Mouse (Mus musculus): ENCODE measurements at regions not wholly inside any gene's neighbourhood (a gene's known extent, or its start where the extent isn't known, plus 50 kb on each side); places are given as distances from the start of the nearest gene placed in this dataset.
A peak's percentile ranks its signal among the peaks of the same experiment; 100 is the strongest.

GRCm38 (mm10) chr7:37024501-37025025 lies 326.6 kb downstream of the Tshz3 start:
- H3K27ac ChIP-seq = no peak overlapping the region
- no peak overlapping the region for H3K4me3 ChIP-seq
- no peaks in the 10 kb centered on the region for H3K27me3 ChIP-seq (ENCODE audit: insufficient read depth, poor library complexity, severe bottlenecking)
- H3K4me1 ChIP-seq (replicated peaks) = 0 out of 2 replicates have a peak, but pooled peaks cover 4% of the 10 kb centered on the region
- H3K9me3 ChIP-seq = peaks cover 5% of the 10 kb centered on the region; the same call in 1 of the 2 replicates
- no peak for DNase-seq (ENCODE audit: low spot score)
- no peaks in the 10 kb centered on the region for H3K36me3 ChIP-seq
- WGBS = 92% methylated on average over 7 of the region's 7 CpGs

GRCm38 (mm10) chr7:37064582-37065458 lies 366.9 kb downstream of the Tshz3 start:
- no peaks in the 10 kb centered on the region for H3K9me3 ChIP-seq
- 80% methylated on average over 8 of the region's 8 CpGs for WGBS

GRCm38 (mm10) chr7:37077698-37078097 lies 379.8 kb downstream of the Tshz3 start:
- H3K4me3 ChIP-seq = no peak overlapping the region
- H3K27me3 ChIP-seq (ENCODE audit: insufficient read depth, poor library complexity, severe bottlenecking) = no peaks in the 10 kb centered on the region
- H3K9me3 ChIP-seq = no peaks in the 10 kb centered on the region
- 0 out of 2 replicates have a peak overlapping the region, but pooled peaks have one; percentile 13 for H3K27ac ChIP-seq
- 73% methylated on average over 6 of the region's 6 CpGs for WGBS
- no peaks in the 10 kb centered on the region for H3K36me3 ChIP-seq
- DNase-seq (ENCODE audit: low spot score) = no peak
- peaks cover 6% of the 10 kb centered on the region; the same call in 1 of the 2 replicates for H3K4me1 ChIP-seq (replicated peaks)

More at GRCm38 (mm10) chr7:37064582-37065458, 366.9 kb downstream of the Tshz3 start:
- no peak for DNase-seq (ENCODE audit: low spot score)
- Histone ChIP-seq H3K4me3 (no peak overlapping the region), H3K27me3 (ENCODE audit: insufficient read depth, poor library complexity, severe bottlenecking) (no peaks in the 10 kb centered on the region), H3K4me1 (replicated peaks) (no peaks in the 10 kb centered on the region), H3K36me3 (no peaks in the 10 kb centered on the region), H3K27ac (no peak overlapping the region)

GRCm38 (mm10) chr7:37078140-37078539 lies 380.2 kb downstream of the Tshz3 start:
- Histone ChIP-seq H3K4me3 (no peak overlapping the region), H3K4me1 (replicated peaks) (peaks cover 6% of the 10 kb centered on the region; the same call in 1 of the 2 replicates), H3K36me3 (no peaks in the 10 kb centered on the region), H3K27me3 (ENCODE audit: insufficient read depth, poor library complexity, severe bottlenecking) (no peaks in the 10 kb centered on the region), H3K9me3 (no peaks in the 10 kb centered on the region), H3K27ac (0 out of 2 replicates have a peak overlapping the region, but pooled peaks have one; percentile 13)
- 78% methylated on average over 7 of the region's 7 CpGs for WGBS
- DNase-seq (ENCODE audit: low spot score) = no peak

- WGBS = 88% methylated on average over 3 of the region's 3 CpGs
- Histone ChIP-seq H3K9me3 (no peaks in the 10 kb centered on the region), H3K4me3 (no peak overlapping the region), H3K27ac (no peak overlapping the region), H3K27me3 (ENCODE audit: insufficient read depth, poor library complexity, severe bottlenecking) (no peaks in the 10 kb centered on the region), H3K36me3 (no peaks in the 10 kb centered on the region), H3K4me1 (replicated peaks) (no peaks in the 10 kb centered on the region)
- no peak for DNase-seq (ENCODE audit: low spot score)
Observed at GRCm38 (mm10) chr7:37089726-37090125, 391.8 kb downstream of the Tshz3 start.

- no peak overlapping the region for H3K4me3 ChIP-seq
- H3K27ac ChIP-seq = no peak overlapping the region
- H3K4me1 ChIP-seq (replicated peaks) = no peaks in the 10 kb centered on the region
- no peak for DNase-seq (ENCODE audit: low spot score)
- H3K36me3 ChIP-seq = no peaks in the 10 kb centered on the region
- H3K9me3 ChIP-seq = no peaks in the 10 kb centered on the region
- no peaks in the 10 kb centered on the region for H3K27me3 ChIP-seq (ENCODE audit: insufficient read depth, poor library complexity, severe bottlenecking)
- WGBS = 86% methylated on average over 6 of the region's 6 CpGs
Observed at GRCm38 (mm10) chr7:37092572-37092971, 394.7 kb downstream of the Tshz3 start.

GRCm38 (mm10) chr7:37093721-37094120 lies 395.8 kb downstream of the Tshz3 start:
- Histone ChIP-seq H3K36me3 (no peaks in the 10 kb centered on the region), H3K4me1 (replicated peaks) (peaks cover 3% of the 10 kb centered on the region), H3K27me3 (ENCODE audit: insufficient read depth, poor library complexity, severe bottlenecking) (no peaks in the 10 kb centered on the region), H3K4me3 (no peak overlapping the region), H3K27ac (no peak overlapping the region), H3K9me3 (no peaks in the 10 kb centered on the region)
- 78% methylated on average over 3 of the region's 3 CpGs for WGBS
- DNase-seq (ENCODE audit: low spot score) = no peak

GRCm38 (mm10) chr7:37095839-37096238 lies 397.9 kb downstream of the Tshz3 start:
- 90% methylated on average over 11 of the region's 11 CpGs for WGBS
- no peaks in the 10 kb centered on the region for H3K27me3 ChIP-seq (ENCODE audit: insufficient read depth, poor library complexity, severe bottlenecking)
- DNase-seq (ENCODE audit: low spot score) = no peak
- H3K27ac ChIP-seq = no peak overlapping the region
- H3K4me1 ChIP-seq (replicated peaks) = peaks cover 9% of the 10 kb centered on the region
- H3K4me3 ChIP-seq = no peak overlapping the region
- no peaks in the 10 kb centered on the region for H3K36me3 ChIP-seq
- H3K9me3 ChIP-seq = no peaks in the 10 kb centered on the region

- DNase-seq (ENCODE audit: low spot score) = no peak
- H3K4me3 ChIP-seq = no peak overlapping the region
- H3K27me3 ChIP-seq (ENCODE audit: insufficient read depth, poor library complexity, severe bottlenecking) = no peaks in the 10 kb centered on the region
- no peak overlapping the region for H3K27ac ChIP-seq
- WGBS = 94% methylated on average over 5 of the region's 5 CpGs
- H3K9me3 ChIP-seq = no peaks in the 10 kb centered on the region
- H3K4me1 ChIP-seq (replicated peaks) = peaks cover 9% of the 10 kb centered on the region
- no peaks in the 10 kb centered on the region for H3K36me3 ChIP-seq
Observed at GRCm38 (mm10) chr7:37096291-37096690, 398.4 kb downstream of the Tshz3 start.

GRCm38 (mm10) chr7:37098950-37099349 lies 401.0 kb downstream of the Tshz3 start:
- H3K9me3 ChIP-seq = no peaks in the 10 kb centered on the region
- no peak overlapping the region for H3K27ac ChIP-seq
- 23% methylated on average over 5 of the region's 5 CpGs for WGBS
- H3K36me3 ChIP-seq = no peaks in the 10 kb centered on the region
- peaks cover 9% of the 10 kb centered on the region for H3K4me1 ChIP-seq (replicated peaks)
- no peaks in the 10 kb centered on the region for H3K27me3 ChIP-seq (ENCODE audit: insufficient read depth, poor library complexity, severe bottlenecking)
- H3K4me3 ChIP-seq = no peak overlapping the region
- DNase-seq (ENCODE audit: low spot score) = no peak

GRCm38 (mm10) chr7:37104671-37105070 lies 406.8 kb downstream of the Tshz3 start:
- DNase-seq (ENCODE audit: low spot score) = no peak

GRCm38 (mm10) chr7:37111071-37111470 lies 413.2 kb downstream of the Tshz3 start:
- 82% methylated on average over 6 of the region's 6 CpGs for WGBS
- H3K4me3 ChIP-seq = no peak overlapping the region
- no peaks in the 10 kb centered on the region for H3K9me3 ChIP-seq
- no peaks in the 10 kb centered on the region for H3K4me1 ChIP-seq (replicated peaks)
- H3K27ac ChIP-seq = no peak overlapping the region
- no peaks in the 10 kb centered on the region; the same call in 1 of the 2 replicates for H3K27me3 ChIP-seq (ENCODE audit: insufficient read depth, poor library complexity, severe bottlenecking)
- no peaks in the 10 kb centered on the region for H3K36me3 ChIP-seq
- no peak for DNase-seq (ENCODE audit: low spot score)

More at GRCm38 (mm10) chr7:37104671-37105070, 406.8 kb downstream of the Tshz3 start:
- WGBS = 93% methylated on average over 9 of the region's 9 CpGs
- Histone ChIP-seq H3K27me3 (ENCODE audit: insufficient read depth, poor library complexity, severe bottlenecking) (no peaks in the 10 kb centered on the region; the same call in 1 of the 2 replicates), H3K36me3 (no peaks in the 10 kb centered on the region), H3K4me3 (no peak overlapping the region), H3K27ac (no peak overlapping the region), H3K9me3 (no peaks in the 10 kb centered on the region), H3K4me1 (replicated peaks) (no peaks in the 10 kb centered on the region)

- no peaks in the 10 kb centered on the region for H3K9me3 ChIP-seq
- WGBS = 85% methylated on average over 4 of the region's 4 CpGs
- no peaks in the 10 kb centered on the region for H3K36me3 ChIP-seq
- H3K4me1 ChIP-seq (replicated peaks) = no peaks in the 10 kb centered on the region
- no peak overlapping the region for H3K27ac ChIP-seq
- no peaks in the 10 kb centered on the region for H3K27me3 ChIP-seq (ENCODE audit: insufficient read depth, poor library complexity, severe bottlenecking)
- DNase-seq (ENCODE audit: low spot score) = no peak
- no peak overlapping the region for H3K4me3 ChIP-seq
Observed at GRCm38 (mm10) chr7:37120776-37121175, 422.9 kb downstream of the Tshz3 start.
